Mouse (Mus musculus): ENCODE measurements around the gene Slc23a2. TPM values are rescaled to one million over a fixed set of nuclear protein-coding genes. Genes with fewer than 3 reads are reported as not detected.

Gene Slc23a2
- polyA plus RNA-seq, 1 experiment from 2014 or later = 43.6 TPM

DNA sequence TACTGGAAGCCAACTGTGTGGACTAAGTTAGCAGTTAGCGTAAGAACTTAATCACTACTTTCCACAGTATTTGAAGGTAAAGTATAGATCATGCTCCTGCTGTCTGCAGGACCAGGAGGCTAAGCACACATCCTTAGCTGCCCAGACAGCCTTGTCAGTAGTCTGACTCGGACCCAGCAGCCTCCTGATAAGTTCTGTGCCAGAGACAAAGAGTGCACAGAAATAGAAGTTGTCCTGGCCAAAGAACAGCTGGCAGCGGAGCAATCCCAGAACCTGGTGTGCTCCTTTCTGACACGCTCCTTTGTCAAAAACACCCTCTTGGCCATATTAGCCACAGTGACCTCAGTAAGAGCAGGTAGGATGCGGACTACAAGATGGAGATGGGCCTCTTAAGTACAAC, 65.8 kb downstream of the Slc23a2 start:
- Histone ChIP-seq H3K9ac (replicated peaks; ENCODE audit: low read depth, low read length) (no peak overlapping the region), H3K9me3 (ENCODE audit: control insufficient read depth, low read length) (no peaks in the 10 kb centered on the region), H3K36me3 (ENCODE audit: control insufficient read depth, insufficient read depth, low read length) (peaks cover 18% of the 10 kb centered on the region), H3K27ac (ENCODE audit: low read depth, low read length) (no peak overlapping the region), H3K27me3 (ENCODE audit: control insufficient read depth, insufficient read depth, low read length) (no peaks in the 10 kb centered on the region), H3K4me3 (ENCODE audit: low read depth, low read length) (no peak overlapping the region), H3K4me2 (ENCODE audit: low read depth, low read length) (no peak overlapping the region), H3K4me1 (ENCODE audit: control insufficient read depth, insufficient read depth, low read length) (no peaks in the 10 kb centered on the region)
- 85% methylated on average over 5 of the region's 5 CpGs for WGBS
- no peak for ATAC-seq (ENCODE audit: low read depth)

DNA sequence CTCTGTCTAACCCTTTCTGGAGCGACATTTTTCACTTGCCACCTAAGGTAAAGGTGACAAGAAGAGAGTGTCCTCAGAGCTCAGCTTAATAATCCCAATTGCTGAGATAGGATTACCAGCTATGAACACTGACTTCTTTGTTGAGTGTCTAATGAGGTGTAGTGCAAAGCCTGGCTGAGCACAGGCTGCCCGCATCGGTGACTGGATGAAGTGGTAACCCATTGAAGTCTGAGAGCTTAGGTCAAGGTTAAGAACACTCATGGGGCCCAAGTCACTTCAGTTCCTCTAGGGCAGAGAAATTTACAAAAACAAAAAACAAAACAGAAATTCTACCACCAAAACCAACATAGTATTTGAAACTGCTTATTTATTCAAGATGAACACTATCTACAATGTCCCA, 71.9 kb downstream of the Slc23a2 start:
- H3K36me3 ChIP-seq (ENCODE audit: control insufficient read depth, insufficient read depth, low read length) = peaks cover 33% of the 10 kb centered on the region

DNA sequence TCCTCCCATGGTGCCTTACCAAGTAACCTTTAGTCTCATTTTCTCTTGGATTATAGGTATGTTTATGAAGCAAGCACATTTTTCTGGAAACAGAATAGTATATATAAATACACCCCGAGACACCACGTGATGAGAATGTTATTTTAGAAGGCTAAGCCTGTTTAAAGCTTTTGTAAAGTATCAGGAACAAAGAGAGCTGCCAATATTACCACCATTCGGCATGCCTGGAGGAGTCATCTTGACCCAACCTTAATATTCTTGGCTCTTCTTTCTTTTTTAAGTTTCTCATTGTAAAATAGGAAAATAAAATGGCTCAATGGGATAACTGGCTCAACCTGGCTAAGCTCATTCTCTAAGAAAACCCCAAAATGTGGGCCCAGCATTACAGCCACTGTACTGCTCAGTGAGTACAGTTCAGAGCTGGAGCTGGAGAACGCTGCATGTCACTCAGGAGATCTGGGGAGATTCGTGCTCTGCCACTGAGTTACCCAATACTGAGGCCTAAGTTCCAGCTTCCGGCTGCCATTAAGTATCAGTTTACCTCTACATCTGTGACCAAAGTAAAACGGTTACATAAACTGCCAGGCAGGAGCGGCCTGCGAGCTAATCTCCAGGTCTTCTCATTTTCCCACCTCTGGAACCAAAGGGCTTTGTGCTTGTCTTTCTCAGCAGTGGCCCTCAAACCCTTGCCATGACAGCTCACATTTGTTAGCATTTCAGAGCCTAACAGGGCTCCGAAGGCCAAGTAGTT, 74.7 kb downstream of the Slc23a2 start:
- WGBS = 94% methylated on average over 10 of the region's 10 CpGs
- Histone ChIP-seq H3K27me3 (ENCODE audit: control insufficient read depth, insufficient read depth, low read length) (no peaks in the 10 kb centered on the region), H3K9ac (replicated peaks; ENCODE audit: low read depth, low read length) (no peak overlapping the region), H3K27ac (ENCODE audit: low read depth, low read length) (no peak overlapping the region), H3K4me2 (ENCODE audit: low read depth, low read length) (no peak overlapping the region), H3K36me3 (ENCODE audit: control insufficient read depth, insufficient read depth, low read length) (peaks cover 35% of the 10 kb centered on the region), H3K9me3 (ENCODE audit: control insufficient read depth, low read length) (no peaks in the 10 kb centered on the region), H3K4me3 (ENCODE audit: low read depth, low read length) (no peak overlapping the region), H3K4me1 (ENCODE audit: control insufficient read depth, insufficient read depth, low read length) (no peaks in the 10 kb centered on the region)
- ATAC-seq (ENCODE audit: low read depth) = no peak

More for the DNA sequence above, 71.9 kb downstream of the Slc23a2 start:
- Histone ChIP-seq H3K4me3 (ENCODE audit: low read depth, low read length) (no peak overlapping the region), H3K9ac (replicated peaks; ENCODE audit: low read depth, low read length) (no peak overlapping the region), H3K27ac (ENCODE audit: low read depth, low read length) (no peak overlapping the region), H3K27me3 (ENCODE audit: control insufficient read depth, insufficient read depth, low read length) (no peaks in the 10 kb centered on the region), H3K9me3 (ENCODE audit: control insufficient read depth, low read length) (no peaks in the 10 kb centered on the region), H3K4me2 (ENCODE audit: low read depth, low read length) (no peak overlapping the region), H3K4me1 (ENCODE audit: control insufficient read depth, insufficient read depth, low read length) (no peaks in the 10 kb centered on the region)
- 84% methylated on average over 3 of the region's 3 CpGs for WGBS
- ATAC-seq (ENCODE audit: low read depth) = no peak

DNA sequence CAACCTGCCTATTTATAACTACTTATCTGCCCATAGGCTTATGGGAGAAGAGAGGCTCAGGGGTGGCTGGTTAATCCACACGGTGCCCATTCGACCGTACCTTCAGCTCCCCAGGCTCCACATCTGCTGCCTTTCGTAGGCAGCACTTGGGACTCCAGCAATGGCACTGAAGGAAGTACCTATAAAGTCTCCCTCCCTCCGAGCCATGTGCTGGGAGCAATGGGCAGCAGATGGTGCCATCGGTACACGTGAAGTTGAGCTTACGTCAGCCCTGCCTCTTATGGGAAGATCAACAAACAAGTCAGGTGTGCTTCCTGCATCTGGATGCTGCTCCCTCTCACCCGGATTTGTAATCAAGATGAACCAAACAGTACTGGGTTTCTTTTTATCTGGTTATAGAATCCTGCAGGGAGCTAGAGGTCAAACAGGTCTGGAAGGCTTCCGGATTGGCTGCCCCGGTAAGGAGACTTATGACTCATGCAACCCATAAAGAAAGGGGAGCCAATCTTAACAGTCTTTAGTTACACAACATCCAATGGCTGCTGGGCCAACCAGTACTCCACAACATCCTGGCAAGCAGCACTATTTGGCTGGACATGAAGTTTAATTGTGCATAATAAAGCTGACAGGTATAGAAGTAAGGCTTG, 80.6 kb downstream of the Slc23a2 start:
- no peaks in the 10 kb centered on the region for H3K9me3 ChIP-seq (ENCODE audit: control insufficient read depth, low read length)
- 69% methylated on average over 11 of the region's 11 CpGs for WGBS
- H3K27ac ChIP-seq (ENCODE audit: low read depth, low read length) = no peak overlapping the region
- ATAC-seq (ENCODE audit: low read depth) = no peak
- H3K4me2 ChIP-seq (ENCODE audit: low read depth, low read length) = no peak overlapping the region
- H3K4me1 ChIP-seq (ENCODE audit: control insufficient read depth, insufficient read depth, low read length) = no peaks in the 10 kb centered on the region
- peaks cover 25% of the 10 kb centered on the region for H3K36me3 ChIP-seq (ENCODE audit: control insufficient read depth, insufficient read depth, low read length)
- H3K4me3 ChIP-seq (ENCODE audit: low read depth, low read length) = no peak overlapping the region
- H3K27me3 ChIP-seq (ENCODE audit: control insufficient read depth, insufficient read depth, low read length) = no peaks in the 10 kb centered on the region
- no peak overlapping the region for H3K9ac ChIP-seq (replicated peaks; ENCODE audit: low read depth, low read length)

DNA sequence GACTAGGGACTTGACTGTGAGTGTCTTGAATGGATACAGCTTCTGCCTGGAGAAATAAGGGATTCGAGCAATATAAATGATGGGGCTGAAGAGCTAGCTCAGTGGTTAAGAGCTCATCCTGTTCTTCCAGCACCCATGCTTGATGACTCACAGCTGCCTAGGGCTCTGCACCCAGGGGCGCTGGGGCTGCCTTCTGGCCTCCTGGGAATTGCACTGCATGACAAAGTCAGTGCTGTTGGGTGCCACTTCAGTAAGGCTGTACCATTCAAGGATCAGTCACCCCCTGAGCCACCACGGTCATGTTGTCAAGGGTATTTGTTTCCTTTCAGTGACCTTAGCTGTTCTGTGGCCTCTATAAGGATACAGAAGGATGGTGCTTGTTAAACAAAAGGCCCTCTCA, 81.1 kb downstream of the Slc23a2 start:
- no peak for ATAC-seq (ENCODE audit: low read depth)
- no peaks in the 10 kb centered on the region for H3K4me1 ChIP-seq (ENCODE audit: control insufficient read depth, insufficient read depth, low read length)
- no peaks in the 10 kb centered on the region for H3K27me3 ChIP-seq (ENCODE audit: control insufficient read depth, insufficient read depth, low read length)
- peaks cover 31% of the 10 kb centered on the region for H3K36me3 ChIP-seq (ENCODE audit: control insufficient read depth, insufficient read depth, low read length)
- WGBS = 81% methylated on average over 3 of the region's 3 CpGs
- H3K4me2 ChIP-seq (ENCODE audit: low read depth, low read length) = no peak overlapping the region
- H3K9me3 ChIP-seq (ENCODE audit: control insufficient read depth, low read length) = no peaks in the 10 kb centered on the region
- H3K27ac ChIP-seq (ENCODE audit: low read depth, low read length) = no peak overlapping the region
- no peak overlapping the region for H3K9ac ChIP-seq (replicated peaks; ENCODE audit: low read depth, low read length)
- no peak overlapping the region for H3K4me3 ChIP-seq (ENCODE audit: low read depth, low read length)

DNA sequence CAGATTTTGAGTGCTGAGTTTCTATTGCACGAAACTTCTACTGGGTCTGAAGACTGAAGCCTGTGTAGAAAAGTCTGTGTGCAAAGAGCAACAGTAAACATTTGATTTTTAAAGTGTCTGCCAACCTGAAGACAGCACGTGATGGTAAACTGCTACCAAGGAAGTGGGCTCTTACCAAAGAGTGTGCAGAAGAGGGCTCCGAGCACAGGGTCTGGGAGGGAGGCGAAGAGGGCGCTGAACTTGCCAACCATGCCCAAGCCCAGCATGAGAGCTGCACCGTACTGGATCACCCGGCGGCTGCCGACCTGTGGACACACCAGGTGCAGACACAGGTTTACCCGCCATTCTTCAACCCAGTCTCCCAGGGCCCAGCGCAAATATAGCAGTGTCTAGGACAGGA, 83.0 kb downstream of the Slc23a2 start:
- Histone ChIP-seq H3K27me3 (ENCODE audit: control insufficient read depth, insufficient read depth, low read length) (no peaks in the 10 kb centered on the region), H3K4me1 (ENCODE audit: control insufficient read depth, insufficient read depth, low read length) (no peaks in the 10 kb centered on the region), H3K36me3 (ENCODE audit: control insufficient read depth, insufficient read depth, low read length) (peaks cover 30% of the 10 kb centered on the region), H3K9me3 (ENCODE audit: control insufficient read depth, low read length) (no peaks in the 10 kb centered on the region), H3K4me2 (ENCODE audit: low read depth, low read length) (no peak overlapping the region), H3K4me3 (ENCODE audit: low read depth, low read length) (no peak overlapping the region), H3K9ac (replicated peaks; ENCODE audit: low read depth, low read length) (no peak overlapping the region), H3K27ac (ENCODE audit: low read depth, low read length) (no peak overlapping the region)
- ATAC-seq (ENCODE audit: low read depth) = no peak
- WGBS = 98% methylated on average over 11 of the region's 11 CpGs

DNA sequence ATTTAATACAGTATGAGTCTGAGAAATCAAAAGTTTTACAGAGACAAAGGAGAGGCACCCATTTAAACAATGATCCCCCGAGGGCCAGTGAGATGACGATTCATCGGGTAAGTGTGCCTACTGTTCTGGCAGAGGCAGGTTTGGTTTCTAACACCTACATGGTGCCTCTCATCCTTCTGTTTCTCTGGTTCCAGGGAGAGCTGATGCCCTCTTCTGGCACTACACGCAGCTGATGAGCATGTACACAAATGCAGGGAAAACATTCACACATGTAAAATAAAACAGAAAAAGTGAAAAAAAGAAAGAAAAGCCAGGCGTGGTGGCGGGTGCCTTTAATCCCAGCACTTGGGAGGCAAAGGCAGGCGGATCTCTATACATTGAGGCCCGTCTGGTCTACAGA, 85.0 kb downstream of the Slc23a2 start:
- no peak for ATAC-seq (ENCODE audit: low read depth)
- no peak overlapping the region for H3K27ac ChIP-seq (ENCODE audit: low read depth, low read length)
- H3K4me1 ChIP-seq (ENCODE audit: control insufficient read depth, insufficient read depth, low read length) = no peaks in the 10 kb centered on the region
- H3K4me2 ChIP-seq (ENCODE audit: low read depth, low read length) = no peak overlapping the region
- no peak overlapping the region for H3K9ac ChIP-seq (replicated peaks; ENCODE audit: low read depth, low read length)
- no peak overlapping the region for H3K4me3 ChIP-seq (ENCODE audit: low read depth, low read length)
- 91% methylated on average over 8 of the region's 8 CpGs for WGBS
- peaks cover 39% of the 10 kb centered on the region for H3K36me3 ChIP-seq (ENCODE audit: control insufficient read depth, insufficient read depth, low read length)
- H3K9me3 ChIP-seq (ENCODE audit: control insufficient read depth, low read length) = no peaks in the 10 kb centered on the region
- H3K27me3 ChIP-seq (ENCODE audit: control insufficient read depth, insufficient read depth, low read length) = no peaks in the 10 kb centered on the region

DNA sequence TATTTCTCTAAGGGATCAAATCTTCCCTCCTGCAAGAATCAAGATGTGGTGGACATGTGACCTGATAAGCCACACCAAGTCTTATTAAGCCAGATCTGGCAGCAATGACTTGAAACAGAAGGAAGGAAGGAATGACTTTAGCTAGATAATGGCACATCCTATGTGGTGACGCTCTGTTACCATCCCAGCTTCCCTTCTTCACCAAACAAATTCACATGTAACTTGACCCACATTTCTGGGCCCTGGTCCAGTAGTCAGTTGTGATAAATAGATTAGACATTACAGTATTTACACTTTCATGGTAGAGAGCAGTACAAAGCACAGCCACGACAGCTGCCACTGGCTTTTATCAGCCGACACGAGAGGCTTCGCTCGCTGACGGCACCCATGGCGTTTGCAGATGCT, 89.6 kb downstream of the Slc23a2 start:
- Histone ChIP-seq H3K4me3 (ENCODE audit: low read depth, low read length) (no peak overlapping the region), H3K9me3 (ENCODE audit: control insufficient read depth, low read length) (no peaks in the 10 kb centered on the region), H3K4me2 (ENCODE audit: low read depth, low read length) (no peak overlapping the region), H3K9ac (replicated peaks; ENCODE audit: low read depth, low read length) (no peak overlapping the region), H3K27ac (ENCODE audit: low read depth, low read length) (no peak overlapping the region), H3K36me3 (ENCODE audit: control insufficient read depth, insufficient read depth, low read length) (peaks cover 28% of the 10 kb centered on the region), H3K4me1 (ENCODE audit: control insufficient read depth, insufficient read depth, low read length) (no peaks in the 10 kb centered on the region), H3K27me3 (ENCODE audit: control insufficient read depth, insufficient read depth, low read length) (no peaks in the 10 kb centered on the region)
- ATAC-seq (ENCODE audit: low read depth) = no peak
- 90% methylated on average over 8 of the region's 8 CpGs for WGBS

DNA sequence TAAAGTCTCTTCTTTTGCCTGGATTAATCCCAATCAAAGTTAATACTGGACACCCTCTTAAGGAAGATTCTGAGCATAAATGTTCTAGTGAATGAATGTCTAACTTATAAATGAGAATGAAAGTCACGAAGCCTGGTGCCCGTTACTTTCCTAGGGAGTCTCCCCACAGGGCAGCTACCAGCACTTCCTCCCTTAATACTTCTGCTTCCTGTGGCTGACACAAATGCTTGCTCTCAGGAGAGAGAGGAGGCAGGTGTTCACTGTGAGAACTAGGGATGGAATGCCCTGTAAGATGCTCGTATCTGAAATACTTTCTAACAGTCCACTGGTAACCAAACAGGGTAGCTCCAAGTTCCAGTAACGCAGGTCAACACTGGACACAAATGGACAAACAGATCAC, 91.1 kb downstream of the Slc23a2 start:
- no peak overlapping the region for H3K4me3 ChIP-seq (ENCODE audit: low read depth, low read length)
- H3K4me1 ChIP-seq (ENCODE audit: control insufficient read depth, insufficient read depth, low read length) = no peaks in the 10 kb centered on the region
- H3K36me3 ChIP-seq (ENCODE audit: control insufficient read depth, insufficient read depth, low read length) = peaks cover 21% of the 10 kb centered on the region
- no peak for ATAC-seq (ENCODE audit: low read depth)
- WGBS = 92% methylated on average over 4 of the region's 4 CpGs
- no peak overlapping the region for H3K9ac ChIP-seq (replicated peaks; ENCODE audit: low read depth, low read length)
- H3K4me2 ChIP-seq (ENCODE audit: low read depth, low read length) = no peak overlapping the region
- H3K27me3 ChIP-seq (ENCODE audit: control insufficient read depth, insufficient read depth, low read length) = no peaks in the 10 kb centered on the region
- H3K27ac ChIP-seq (ENCODE audit: low read depth, low read length) = no peak overlapping the region
- no peaks in the 10 kb centered on the region for H3K9me3 ChIP-seq (ENCODE audit: control insufficient read depth, low read length)
